Mouse (Mus musculus) intestine, postnatal 0 days (tissue): Measurements from ENCODE around the gene Spp2. TPM values are rescaled to one million over a fixed set of nuclear protein-coding genes. Genes with fewer than 3 reads are reported as not detected.
A peak's percentile ranks its signal among the peaks of the same experiment; 100 is the strongest.

Experiments
- ATAC-seq: fragments of 200-750 bp; cut with Nextera tagmentation; 2 replicates; pipeline ENCODE4 v1.8.0; 2017; ENCODE audit warnings: mild to moderate bottlenecking, moderate TSS enrichment, moderate library complexity
- H3K27ac ChIP-seq: fragments of 300-500 bp; sonication (generic); 2 replicates; pipeline ENCODE4 v1.5.1; 2014; ENCODE audit warnings: mild to moderate bottlenecking, low read depth, low read length, moderate library complexity
- H3K27me3 ChIP-seq: fragments of 300-500 bp; sonication (generic); replicated peaks from 2 replicates; pipeline ENCODE4 v1.6.1; 2014; ENCODE audit warnings: low read length, mixed read lengths; ENCODE audit not compliant: control insufficient read depth, insufficient read depth
- H3K36me3 ChIP-seq: fragments of 300-500 bp; sonication (generic); 2 replicates; pipeline ENCODE4 v1.6.1; 2014; ENCODE audit warnings: mild to moderate bottlenecking, moderate library complexity; ENCODE audit not compliant: control insufficient read depth, insufficient read depth
- H3K4me1 ChIP-seq: fragments of 300-500 bp; sonication (generic); replicated peaks from 2 replicates; pipeline ENCODE4 v1.6.1; 2014; ENCODE audit warnings: antibody characterized with exemption, low read length, mixed read lengths; ENCODE audit not compliant: control insufficient read depth, insufficient read depth
- H3K4me2 ChIP-seq: fragments of 300-500 bp; sonication (generic); replicated peaks from 2 replicates; pipeline ENCODE4 v1.6.1; 2014; ENCODE audit warnings: low read depth, mild to moderate bottlenecking, moderate library complexity
- H3K4me3 ChIP-seq: fragments of 300-500 bp; sonication (generic); 2 replicates; pipeline ENCODE4 v1.5.1; 2014; ENCODE audit warnings: low read depth, low read length
- H3K9ac ChIP-seq: fragments of 300-500 bp; sonication (generic); 2 replicates; pipeline ENCODE4 v1.6.1; 2014; ENCODE audit warnings: mild to moderate bottlenecking, low read depth, low read length
- H3K9me3 ChIP-seq: fragments of 300-500 bp; sonication (generic); 2 replicates; pipeline ENCODE4 v1.6.1; 2016; ENCODE audit warnings: mixed run types; ENCODE audit not compliant: control insufficient read depth
- CTCF ChIP-seq: sonication (generic); IDR thresholded peaks from 2 replicates; pipeline ENCODE4 v1.5.1; 2016; ENCODE audit warnings: low read depth, mild to moderate bottlenecking, control low read depth, antibody characterized with exemption, moderate library complexity
- WGBS: fragments of 180-500 bp; shearing (Covaris S2); extraction: QIAGEN DNeasy Blood & Tissue Kit; methylation state at CpG from one replicate; pipeline ENCODE4 v1.1.7; 2014; 5-methylcytosine and 5-hydroxymethylcytosine counted together
- polyA plus RNA-seq: library from polyadenylated mRNA; unstranded; fragments of >200 nt; fragmentation: Nextera tagmentation; extraction: Ambion mirVana; gene quantifications from 2 replicates; pipeline ENCODE4 v1.2.1, GENCODE M21; 2015

Spp2 gene
- polyA plus RNA-seq, 1 experiment from 2014 or later: 121 TPM

- Histone ChIP-seq H3K4me1 (no peaks in the 10 kb centered on the region), H3K4me2 (no peak overlapping the region), H3K27me3 (no peaks in the 10 kb centered on the region), H3K9me3 (no peaks in the 10 kb centered on the region), H3K9ac (no peak overlapping the region), H3K27ac (no peak overlapping the region), H3K36me3 (no peaks in the 10 kb centered on the region), H3K4me3 (no peak overlapping the region)
- WGBS: 94% methylated on average over 4 of the region's 4 CpGs
- no peak for TF ChIP-seq CTCF
- no peak for ATAC-seq
Observed at GRCm38 (mm10) chr1:88469746-88470145, 63.0 kb downstream of the Spp2 start.

GRCm38 (mm10) chr1:88472258-88472657 is 65.5 kb downstream of the Spp2 start:
- no peak for ATAC-seq
- Histone ChIP-seq H3K27me3 (no peaks in the 10 kb centered on the region), H3K9me3 (no peaks in the 10 kb centered on the region), H3K36me3 (no peaks in the 10 kb centered on the region), H3K9ac (no peak overlapping the region), H3K4me1 (peaks cover 10% of the 10 kb centered on the region; the same call in 1 of the 2 replicates), H3K4me2 (no peak overlapping the region), H3K27ac (no peak overlapping the region), H3K4me3 (no peak overlapping the region)
- 62% methylated on average over 6 of the region's 6 CpGs for WGBS
- no peak for TF ChIP-seq CTCF

- no peak overlapping the region for H3K4me2 ChIP-seq
- no peak for ATAC-seq
- H3K4me3 ChIP-seq: no peak overlapping the region
- H3K4me1 ChIP-seq: peaks cover 10% of the 10 kb centered on the region; the same call in 1 of the 2 replicates
- no peaks in the 10 kb centered on the region for H3K36me3 ChIP-seq
- peak; percentile 64 for TF ChIP-seq CTCF
- WGBS: 93% methylated on average over 2 of the region's 2 CpGs
- H3K9ac ChIP-seq: no peak overlapping the region
- no peaks in the 10 kb centered on the region for H3K27me3 ChIP-seq
- no peaks in the 10 kb centered on the region for H3K9me3 ChIP-seq
- H3K27ac ChIP-seq: no peak overlapping the region
Observed at GRCm38 (mm10) chr1:88473899-88474298, 67.1 kb downstream of the Spp2 start.

DNA sequence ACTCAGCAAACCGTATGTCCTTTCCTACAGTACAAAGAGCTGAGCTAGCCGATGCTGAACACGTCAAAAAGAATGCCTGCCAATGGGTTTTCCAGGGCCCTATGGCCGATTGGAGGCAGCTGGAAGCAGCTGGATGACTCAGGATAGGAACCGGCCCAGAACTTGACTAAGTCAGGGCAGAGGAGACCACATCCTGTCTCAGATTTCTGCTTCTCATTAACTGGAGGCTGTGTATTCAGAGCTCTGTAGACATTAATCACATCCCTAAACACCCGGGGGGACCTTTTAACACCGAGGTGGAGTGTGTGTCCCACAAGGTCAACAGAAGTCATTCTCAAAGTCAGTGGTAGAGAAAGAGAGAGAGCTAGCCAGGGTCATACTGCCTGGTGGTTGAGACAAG is 67.8 kb downstream of the Spp2 start:
- Histone ChIP-seq H3K4me3 (no peak overlapping the region), H3K4me1 (peaks cover 10% of the 10 kb centered on the region; the same call in 1 of the 2 replicates), H3K27me3 (no peaks in the 10 kb centered on the region), H3K9me3 (no peaks in the 10 kb centered on the region), H3K36me3 (no peaks in the 10 kb centered on the region), H3K4me2 (no peak overlapping the region), H3K27ac (no peak overlapping the region), H3K9ac (no peak overlapping the region)
- no peak for TF ChIP-seq CTCF
- 0 out of 2 replicates have a peak, but pooled peaks have one; percentile 25 for ATAC-seq
- WGBS: 30% methylated on average over 7 of the region's 7 CpGs

DNA sequence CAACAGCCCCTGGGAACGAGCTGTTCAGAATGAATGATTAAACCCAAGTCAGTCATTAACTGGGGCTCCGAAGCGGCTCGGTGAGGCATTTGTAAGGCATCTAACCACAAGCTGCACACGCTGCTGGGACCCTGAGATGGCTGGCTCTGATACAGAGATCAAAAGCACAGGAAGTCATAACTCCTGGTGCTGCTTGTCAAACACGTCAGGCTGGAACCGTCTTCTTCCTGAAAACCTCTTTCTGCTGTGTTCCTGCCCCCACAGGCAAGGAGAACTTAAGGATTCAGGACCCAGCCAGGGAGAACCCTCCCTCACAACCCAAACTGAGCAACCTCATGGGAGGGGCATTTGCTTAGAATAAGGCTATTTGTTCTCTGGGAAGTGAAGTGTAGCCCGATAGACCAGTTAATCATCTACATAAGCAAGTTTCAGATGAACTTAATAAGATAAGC is 68.8 kb downstream of the Spp2 start:
- Histone ChIP-seq H3K4me1 (peaks cover 10% of the 10 kb centered on the region; the same call in 1 of the 2 replicates), H3K27ac (no peak overlapping the region), H3K4me2 (0 out of 2 replicates have a peak overlapping the region, but pooled peaks have one; percentile 4), H3K4me3 (no peak overlapping the region), H3K36me3 (no peaks in the 10 kb centered on the region), H3K9me3 (no peaks in the 10 kb centered on the region), H3K9ac (no peak overlapping the region), H3K27me3 (no peaks in the 10 kb centered on the region)
- 0 out of 2 replicates have a peak, but pooled peaks have one; percentile 22 for ATAC-seq
- WGBS: 8% methylated on average over 8 of the region's 8 CpGs
- no peak for TF ChIP-seq CTCF

Other genes starting within 250 kb of the Spp2 start
- gene Ugt1a5, start 240.9 kb upstream of the Spp2 start, polyA plus RNA-seq: not detected in 2 replicates
- gene Ugt1a2, start 206.4 kb upstream of the Spp2 start, polyA plus RNA-seq: 0.05 and 0.16 TPM in 2 replicates
- 11.5 and 13.7 TPM in 2 replicates for gene Dnajb3, start 201.2 kb upstream of the Spp2 start, polyA plus RNA-seq
- 80.7 and 84.0 TPM in 2 replicates for gene Ugt1a1, start 195.0 kb upstream of the Spp2 start, polyA plus RNA-seq
- 0.29 and 0.94 TPM in 2 replicates for gene Mroh2a, start 180.0 kb upstream of the Spp2 start, polyA plus RNA-seq
- gene Hjurp, start 129.3 kb upstream of the Spp2 start, polyA plus RNA-seq: 29.1 and 30.8 TPM in 2 replicates
- not detected in 2 replicates for gene Trpm8, start 129.3 kb upstream of the Spp2 start, polyA plus RNA-seq
- not detected in 2 replicates for gene Glrp1, start 103.1 kb downstream of the Spp2 start, polyA plus RNA-seq